Mouse (Mus musculus): ENCODE results near the gene Ptprf. TPM values are rescaled to one million over a fixed set of nuclear protein-coding genes. Genes with fewer than 3 reads are reported as not detected.

The Ptprf gene
- total RNA-seq (2021) (1 to 10 TPM; 5.8 to 6.3 TPM), polyA plus RNA-seq (2012; rRNA removed) (6.6 and 7.8 TPM in 2 replicates)
- long read RNA-seq, partial matches to known transcripts, result 1 of 1 reads
- long read RNA-seq, other reads (novel, unspliced or antisense), result 0 of 1 reads

GRCm38 (mm10) chr4:118291231-118291630 is at the start of gene Ptprf:
Gene Ptprf, minus strand, starts transcription at chr4:118291405.
- Histone ChIP-seq H3K9ac (ENCODE audit: low read depth, low read length) (peak within 1 kb of the TSS; percentile 78), H3K4me1 (ENCODE audit: control insufficient read depth, insufficient read depth, low read length) (no peaks in the 10 kb centered on the region), H3K27me3 (ENCODE audit: control insufficient read depth, insufficient read depth, low read length) (peaks cover 3% of the 10 kb centered on the region), H3K4me3 (peak within 1 kb of the TSS; percentile 54), H3K36me3 (ENCODE audit: control insufficient read depth, insufficient read depth, low read length) (no peaks in the 10 kb centered on the region), H3K79me2 (replicated peaks; ENCODE audit: control insufficient read depth, insufficient read depth, low read length) (no peaks in the 10 kb centered on the region), H3K27ac (no peak within 1 kb of the TSS)
- TF ChIP-seq CTCF (IDR thresholded peaks at IDR 0.05), result no peak
- no peak for TF ChIP-seq POLR2A (IDR thresholded peaks at IDR 0.05; ENCODE audit: insufficient read depth, low read depth, low read length)
- no peak for TF ChIP-seq EP300 (IDR thresholded peaks at IDR 0.05; ENCODE audit: insufficient read depth, low read depth, low read length)
- intact Hi-C loops (cut with DNase I), result loop anchor here (5.0 kb wide), 1 partner anchor 144 kb away; no protein-coding TSS in a partner anchor
- DNase-seq, result peak; percentile 73 to 77
- WGBS, result 4% methylated on average over 49 of the region's 50 CpGs

DNA sequence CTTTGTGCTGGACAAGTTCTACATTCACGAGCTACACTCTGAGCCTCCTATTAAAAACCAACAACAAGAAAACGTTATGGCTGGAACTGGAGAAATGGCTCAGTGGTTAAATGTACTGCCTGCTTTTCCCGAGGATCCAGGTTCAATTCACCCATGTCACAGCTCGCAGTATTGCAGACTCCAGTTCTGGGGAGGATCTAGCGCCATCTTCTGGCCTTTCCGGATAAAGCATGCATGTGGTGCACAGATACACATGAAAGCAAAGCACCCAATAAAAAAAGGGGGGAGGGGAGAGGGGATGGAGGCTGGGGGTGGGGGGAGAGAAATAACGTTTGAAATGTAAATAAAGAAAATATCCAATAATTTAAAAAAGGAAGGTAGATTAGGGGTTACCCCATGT is 45.5 kb upstream of the Ptprf start:
- intact Hi-C loops (cut with DNase I), result no loop called here
- 28% methylated on average over 7 of the region's 7 CpGs for WGBS
- Histone ChIP-seq H3K27ac (no peak overlapping the region), H3K79me2 (replicated peaks; ENCODE audit: control insufficient read depth, insufficient read depth, low read length) (no peaks in the 10 kb centered on the region), H3K9ac (ENCODE audit: low read depth, low read length) (no peak overlapping the region), H3K27me3 (ENCODE audit: control insufficient read depth, insufficient read depth, low read length) (no peaks in the 10 kb centered on the region), H3K4me3 (no peak overlapping the region), H3K36me3 (ENCODE audit: control insufficient read depth, insufficient read depth, low read length) (no peaks in the 10 kb centered on the region), H3K4me1 (ENCODE audit: control insufficient read depth, insufficient read depth, low read length) (no peaks in the 10 kb centered on the region)
- peak in 1 of 2 experiments; percentile 19 for DNase-seq
- TF ChIP-seq EP300 (IDR thresholded peaks at IDR 0.05; ENCODE audit: insufficient read depth, low read depth, low read length) (no peak), POLR2A (IDR thresholded peaks at IDR 0.05; ENCODE audit: insufficient read depth, low read depth, low read length) (no peak), CTCF (IDR thresholded peaks at IDR 0.05) (peak; percentile 39)

- no peaks in the 10 kb centered on the region for H3K36me3 ChIP-seq (ENCODE audit: control insufficient read depth, insufficient read depth, low read length)
- no peaks in the 10 kb centered on the region for H3K4me1 ChIP-seq (ENCODE audit: control insufficient read depth, insufficient read depth, low read length)
- H3K27ac ChIP-seq, result no peak overlapping the region
- H3K27me3 ChIP-seq (ENCODE audit: control insufficient read depth, insufficient read depth, low read length), result no peaks in the 10 kb centered on the region
- no peak for DNase-seq
- intact Hi-C loops (cut with DNase I), result no loop called here
- TF ChIP-seq POLR2A (IDR thresholded peaks at IDR 0.05; ENCODE audit: insufficient read depth, low read depth, low read length), result no peak
- TF ChIP-seq CTCF (IDR thresholded peaks at IDR 0.05), result no peak
- TF ChIP-seq EP300 (IDR thresholded peaks at IDR 0.05; ENCODE audit: insufficient read depth, low read depth, low read length), result no peak
- 86% methylated on average over 4 of the region's 4 CpGs for WGBS
- no peak overlapping the region for H3K9ac ChIP-seq (ENCODE audit: low read depth, low read length)
- no peak overlapping the region for H3K4me3 ChIP-seq
- no peaks in the 10 kb centered on the region for H3K79me2 ChIP-seq (replicated peaks; ENCODE audit: control insufficient read depth, insufficient read depth, low read length)
These were observed 44.8 kb upstream of the Ptprf start for GRCm38 (mm10) chr4:118335991-118336390.

DNA sequence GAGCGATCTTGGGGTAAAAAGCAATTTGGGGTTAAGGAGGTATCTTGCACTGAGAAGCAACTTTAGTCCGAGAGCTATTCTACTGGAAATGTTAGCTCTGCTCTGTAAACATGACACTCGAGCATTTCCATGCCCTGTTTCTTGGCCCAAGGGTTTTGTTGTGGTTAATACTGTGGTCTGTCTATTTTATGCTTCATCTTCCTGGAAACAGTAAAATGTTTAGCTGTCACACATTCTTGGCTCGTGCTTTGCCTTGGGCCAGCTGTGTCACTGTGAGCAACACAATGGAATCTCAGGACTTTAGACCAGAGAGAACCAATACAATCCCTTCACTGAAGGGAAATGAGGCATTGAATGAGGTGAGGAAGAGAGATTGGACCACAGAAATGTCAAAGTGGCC is 40.6 kb upstream of the Ptprf start:
- Histone ChIP-seq H3K79me2 (replicated peaks; ENCODE audit: control insufficient read depth, insufficient read depth, low read length) (no peaks in the 10 kb centered on the region), H3K27ac (no peak overlapping the region), H3K9ac (ENCODE audit: low read depth, low read length) (no peak overlapping the region), H3K4me1 (ENCODE audit: control insufficient read depth, insufficient read depth, low read length) (no peaks in the 10 kb centered on the region), H3K27me3 (ENCODE audit: control insufficient read depth, insufficient read depth, low read length) (no peaks in the 10 kb centered on the region), H3K36me3 (ENCODE audit: control insufficient read depth, insufficient read depth, low read length) (no peaks in the 10 kb centered on the region), H3K4me3 (no peak overlapping the region)
- no peak for TF ChIP-seq CTCF (IDR thresholded peaks at IDR 0.05)
- TF ChIP-seq POLR2A (IDR thresholded peaks at IDR 0.05; ENCODE audit: insufficient read depth, low read depth, low read length), result no peak
- TF ChIP-seq EP300 (IDR thresholded peaks at IDR 0.05; ENCODE audit: insufficient read depth, low read depth, low read length), result no peak
- intact Hi-C loops (cut with DNase I), result no loop called here
- 44% methylated on average over 4 of the region's 4 CpGs for WGBS
- no peak for DNase-seq

DNA sequence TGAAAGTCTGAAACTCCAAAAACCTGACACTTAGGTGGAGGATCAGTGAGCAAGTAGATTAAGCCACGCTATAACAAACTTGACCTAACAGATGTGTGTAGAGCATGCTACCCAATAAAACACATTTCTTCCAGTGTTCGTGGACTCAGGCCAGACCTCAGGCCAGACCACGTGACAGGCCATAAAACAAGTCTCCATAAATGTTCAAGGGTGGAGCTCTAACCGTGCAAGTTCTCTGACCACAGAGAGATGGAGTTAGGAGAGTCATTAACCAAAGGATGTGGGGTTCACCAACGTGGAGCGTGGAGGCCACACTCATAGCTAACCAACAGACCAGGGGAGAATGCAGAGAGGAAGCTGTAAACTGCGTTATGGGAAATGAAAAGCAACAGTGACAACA is 35.3 kb upstream of the Ptprf start:
- DNase-seq, result no peak
- WGBS, result 67% methylated on average over 7 of the region's 7 CpGs
- Histone ChIP-seq H3K27me3 (ENCODE audit: control insufficient read depth, insufficient read depth, low read length) (no peaks in the 10 kb centered on the region), H3K27ac (no peak overlapping the region), H3K4me1 (ENCODE audit: control insufficient read depth, insufficient read depth, low read length) (no peaks in the 10 kb centered on the region), H3K36me3 (ENCODE audit: control insufficient read depth, insufficient read depth, low read length) (no peaks in the 10 kb centered on the region), H3K79me2 (replicated peaks; ENCODE audit: control insufficient read depth, insufficient read depth, low read length) (no peaks in the 10 kb centered on the region), H3K4me3 (no peak overlapping the region), H3K9ac (ENCODE audit: low read depth, low read length) (no peak overlapping the region)
- TF ChIP-seq POLR2A (IDR thresholded peaks at IDR 0.05; ENCODE audit: insufficient read depth, low read depth, low read length), result no peak
- no peak for TF ChIP-seq CTCF (IDR thresholded peaks at IDR 0.05)
- no peak for TF ChIP-seq EP300 (IDR thresholded peaks at IDR 0.05; ENCODE audit: insufficient read depth, low read depth, low read length)
- intact Hi-C loops (cut with DNase I), result no loop called here

- no peaks in the 10 kb centered on the region; the same call in 1 of the 2 replicates for H3K27me3 ChIP-seq (ENCODE audit: control insufficient read depth, insufficient read depth, low read length)
- TF ChIP-seq CTCF (IDR thresholded peaks at IDR 0.05) (no peak), POLR2A (IDR thresholded peaks at IDR 0.05; ENCODE audit: insufficient read depth, low read depth, low read length) (no peak), EP300 (IDR thresholded peaks at IDR 0.05; ENCODE audit: insufficient read depth, low read depth, low read length) (no peak)
- H3K4me3 ChIP-seq, result no peak overlapping the region
These were observed 29.4 kb upstream of the Ptprf start for GRCm38 (mm10) chr4:118320636-118321035.

More at GRCm38 (mm10) chr4:118320636-118321035, 29.4 kb upstream of the Ptprf start:
- H3K9ac ChIP-seq (ENCODE audit: low read depth, low read length), result no peak overlapping the region
- 63% methylated on average over 2 of the region's 2 CpGs for WGBS
- intact Hi-C loops (cut with DNase I), result no loop called here
- H3K27ac ChIP-seq, result no peak overlapping the region
- DNase-seq, result no peak
- H3K79me2 ChIP-seq (replicated peaks; ENCODE audit: control insufficient read depth, insufficient read depth, low read length), result no peaks in the 10 kb centered on the region
- no peaks in the 10 kb centered on the region for H3K36me3 ChIP-seq (ENCODE audit: control insufficient read depth, insufficient read depth, low read length)
- no peaks in the 10 kb centered on the region for H3K4me1 ChIP-seq (ENCODE audit: control insufficient read depth, insufficient read depth, low read length)

All from heart, adult 2 months (tissue).